Mouse (Mus musculus): Measurements from ENCODE around the gene Gm21256.
"Not testable (repeated sequence)": the region's sequence is repeated elsewhere in the genome, so short reads cannot be mapped to it uniquely, and the experiment has no call there.

Gm21256 gene

DNA sequence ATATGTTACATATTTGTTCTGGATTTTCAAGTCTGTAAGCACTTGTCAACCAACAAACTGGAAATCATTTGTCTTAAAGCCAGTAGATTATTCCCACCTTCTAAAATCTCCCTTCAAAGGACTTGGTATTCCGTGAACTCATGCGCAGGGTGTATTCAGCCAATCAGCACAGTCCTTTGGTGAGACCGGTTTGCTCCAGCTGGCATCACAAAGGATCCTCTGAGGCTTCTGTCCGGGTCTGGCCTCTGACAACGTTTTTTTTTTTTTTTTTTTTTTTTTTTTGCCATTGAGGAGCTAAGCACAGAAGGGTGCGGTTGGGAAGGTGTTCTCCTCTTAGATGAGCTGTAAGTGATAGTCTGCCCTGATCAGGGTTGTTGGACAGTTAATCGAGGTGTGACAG lies at the start of gene Gm21256:
Gm21256 (plus strand) TSS at position 301 of the 400 bp plus-strand sequence.
- not testable (repeated sequence) for DNase-seq
